Mouse (Mus musculus) MEL (cell line): ENCODE results near the gene Dlx2. TPM values are rescaled to one million over a fixed set of nuclear protein-coding genes. Genes with fewer than 3 reads are reported as not detected.

Experiments used
- DNase-seq: peaks from one replicate; pipeline ENCODE4 v3.0.0; 2011; ENCODE audit warnings: low read depth, low spot score
- H3K27ac ChIP-seq: 2 replicates; pipeline ENCODE4 v1.5.1; 2012; ENCODE audit warnings: low read depth, mild to moderate bottlenecking, control low read depth, low read length, moderate library complexity; ENCODE audit not compliant: control insufficient read depth
- H3K27me3 ChIP-seq, 2 experiments: fragments of 150-350 bp in 1 of 2; sonication (generic) in 1 of 2; 2 replicates each; pipeline ENCODE4 v1.6.1; 2012; ENCODE audit warnings: low read length in 2 of 2, mild to moderate bottlenecking in 2 of 2, improper control_type of control experiment in 1 of 2, moderate library complexity in 1 of 2; ENCODE audit not compliant: insufficient read depth in 2 of 2, control insufficient read depth in 1 of 2
- H3K36me3 ChIP-seq, 2 experiments: 2 replicates each; pipeline ENCODE4 v1.6.1; 2012 to 2014; ENCODE audit warnings: low read length in 2 of 2, improper control_type of control experiment in 1 of 2, inconsistent platforms in 1 of 2, mild to moderate bottlenecking in 1 of 2; ENCODE audit not compliant: insufficient read depth in 2 of 2, control insufficient read depth in 1 of 2
- H3K4me1 ChIP-seq, 2 experiments: fragments of 150-350 bp in 1 of 2; sonication (generic) in 1 of 2; 2 replicates each; pipeline ENCODE4 v1.6.1; 2012; ENCODE audit warnings: low read length in 2 of 2, improper control_type of control experiment in 1 of 2, mild to moderate bottlenecking in 1 of 2; ENCODE audit not compliant: insufficient read depth in 2 of 2, control insufficient read depth in 1 of 2
- H3K4me3 ChIP-seq, 2 experiments: fragments of 150-350 bp in 1 of 2; sonication (generic) in 1 of 2; 2 replicates each; pipeline ENCODE4 v1.5.1; 2012; ENCODE audit warnings: low read depth in 2 of 2, low read length in 2 of 2, mild to moderate bottlenecking in 2 of 2, moderate library complexity in 2 of 2, control low read depth in 1 of 2, improper control_type of control experiment in 1 of 2; ENCODE audit not compliant: control insufficient read depth in 1 of 2, insufficient read depth in 1 of 2
- H3K79me2 ChIP-seq: 2 replicates; pipeline ENCODE4 v1.6.1; 2012; ENCODE audit warnings: mild to moderate bottlenecking, low read length, moderate library complexity; ENCODE audit not compliant: control insufficient read depth, poor library complexity, insufficient read depth
- H3K9ac ChIP-seq: 2 replicates; pipeline ENCODE4 v1.6.1; 2012; ENCODE audit warnings: low read depth, mild to moderate bottlenecking, control low read depth, low read length, moderate library complexity; ENCODE audit not compliant: control insufficient read depth, poor library complexity, severe bottlenecking
- H3K9me3 ChIP-seq: fragments of 150-350 bp; sonication (generic); replicated peaks from 2 replicates; pipeline ENCODE4 v1.6.1; 2012; ENCODE audit warnings: mild to moderate bottlenecking, low read length, improper control_type of control experiment, moderate library complexity; ENCODE audit not compliant: insufficient read depth
- BHLHE40 ChIP-seq: IDR thresholded peaks from 2 replicates; pipeline ENCODE4 v1.6.1; 2012; ENCODE audit warnings: low read depth, mild to moderate bottlenecking, inconsistent platforms, low read length, improper control_type of control experiment, borderline replicate concordance
- CHD2 ChIP-seq: IDR thresholded peaks from 2 replicates; pipeline ENCODE4 v1.6.1; 2011; ENCODE audit warnings: low read length, improper control_type of control experiment
- ELF1 ChIP-seq: IDR thresholded peaks from 2 replicates; pipeline ENCODE4 v1.6.1; 2014; ENCODE audit warnings: low read depth, mild to moderate bottlenecking, inconsistent platforms, low read length, improper control_type of control experiment, moderate library complexity
- ETS1 ChIP-seq: IDR thresholded peaks from 2 replicates; pipeline ENCODE4 v1.6.1; 2012; ENCODE audit warnings: low read depth, mild to moderate bottlenecking, inconsistent platforms, low read length, improper control_type of control experiment, moderate library complexity
- GATA1 ChIP-seq: IDR thresholded peaks from 2 replicates; pipeline ENCODE4 v1.6.1; 2011; ENCODE audit warnings: low read depth, low read length, improper control_type of control experiment
- HCFC1 ChIP-seq: IDR thresholded peaks from 2 replicates; pipeline ENCODE4 v1.6.1; 2012; ENCODE audit warnings: low read depth, mild to moderate bottlenecking, inconsistent platforms, low read length, improper control_type of control experiment, moderate library complexity
- JUND ChIP-seq: IDR thresholded peaks from 2 replicates; pipeline ENCODE4 v1.6.1; 2011; ENCODE audit warnings: low read depth, mild to moderate bottlenecking, improper control_type of control experiment, low read length
- MEF2A ChIP-seq: IDR thresholded peaks from 2 replicates; pipeline ENCODE4 v1.6.1; 2014; ENCODE audit warnings: low read depth, mild to moderate bottlenecking, inconsistent platforms, low read length, improper control_type of control experiment; ENCODE audit not compliant: poor library complexity, insufficient replicate concordance, severe bottlenecking; ENCODE audit errors: extremely low read depth
- MYB ChIP-seq: IDR thresholded peaks from 2 replicates; pipeline ENCODE4 v1.6.1; 2011; ENCODE audit warnings: mild to moderate bottlenecking, low read depth, low read length, improper control_type of control experiment
- NELFE ChIP-seq: IDR thresholded peaks from 2 replicates; pipeline ENCODE4 v1.6.1; 2011; ENCODE audit warnings: low read depth, low read length, improper control_type of control experiment
- POLR2A ChIP-seq, 2 experiments: IDR thresholded peaks; 2 replicates each; pipeline ENCODE4 v1.6.1; 2011 to 2012; ENCODE audit warnings: low read length in 2 of 2, mild to moderate bottlenecking in 2 of 2, control low read depth in 1 of 2, improper control_type of control experiment in 1 of 2, low read depth in 1 of 2, moderate library complexity in 1 of 2; ENCODE audit not compliant: control insufficient read depth in 1 of 2, insufficient read depth in 1 of 2, poor library complexity in 1 of 2
- POLR2AphosphoS5 ChIP-seq: IDR thresholded peaks from 2 replicates; pipeline ENCODE4 v1.6.1; 2012; ENCODE audit warnings: low read depth, borderline replicate concordance, mild to moderate bottlenecking, inconsistent platforms, low read length, moderate library complexity, mixed read lengths
- SIN3A ChIP-seq: IDR thresholded peaks from 2 replicates; pipeline ENCODE4 v1.6.1; 2012; ENCODE audit warnings: low read length, improper control_type of control experiment, inconsistent platforms
- SMC3 ChIP-seq: IDR thresholded peaks from 2 replicates; pipeline ENCODE4 v1.6.1; 2011; ENCODE audit warnings: low read depth, low read length, improper control_type of control experiment
- TBP ChIP-seq: IDR thresholded peaks from 2 replicates; pipeline ENCODE4 v1.8.0; 2011; ENCODE audit warnings: low read depth, low read length, improper control_type of control experiment
- USF1 ChIP-seq: IDR thresholded peaks from 2 replicates; pipeline ENCODE4 v1.6.1; 2014; ENCODE audit warnings: low read depth, mild to moderate bottlenecking, inconsistent platforms, low read length, improper control_type of control experiment, moderate library complexity
- USF2 ChIP-seq, 2 experiments: IDR thresholded peaks; 2 replicates each; pipeline ENCODE4 v1.6.1; 2011 to 2012; ENCODE audit warnings: improper control_type of control experiment in 2 of 2, low read length in 2 of 2, borderline replicate concordance in 1 of 2, inconsistent platforms in 1 of 2, low read depth in 1 of 2, mild to moderate bottlenecking in 1 of 2; ENCODE audit not compliant: insufficient read depth in 1 of 2
- ZC3H11A ChIP-seq: IDR thresholded peaks from 2 replicates; pipeline ENCODE4 v1.6.1; 2012; ENCODE audit warnings: low read depth, mild to moderate bottlenecking, inconsistent platforms, low read length, improper control_type of control experiment
- ZKSCAN1 ChIP-seq: IDR thresholded peaks from 2 replicates; pipeline ENCODE4 v1.6.1; 2012; ENCODE audit warnings: low read depth, mild to moderate bottlenecking, inconsistent platforms, low read length, improper control_type of control experiment, moderate library complexity
- ZNF384 ChIP-seq: IDR thresholded peaks from 2 replicates; pipeline ENCODE4 v1.6.1; 2012; ENCODE audit warnings: low read depth, mild to moderate bottlenecking, inconsistent platforms, low read length, improper control_type of control experiment
- polyA plus RNA-seq, 2 experiments: library from polyadenylated mRNA; stranded (reverse) in 1 of 2; unstranded in 1 of 2; fragments of >175 nt in 1 of 2; fragments of >200 nt in 1 of 2; gene quantifications; 2 replicates each; pipeline versions ENCODE4 v1.2.1 to v1.2.4; 2012; ENCODE audit warnings: low replicate concordance in 2 of 2, low read depth in 1 of 2; ENCODE audit not compliant: insufficient read length in 2 of 2, insufficient read depth in 1 of 2, missing spikeins in 1 of 2
- total RNA-seq: library from RNA; depleted of rRNA; stranded (reverse); fragments of 300-350 nt; gene quantifications from 2 replicates; pipeline ENCODE4 v1.2.3, GENCODE M21; 2012

The Dlx2 gene
- total and polyA plus RNA-seq, 3 experiments, result not detected

DNA sequence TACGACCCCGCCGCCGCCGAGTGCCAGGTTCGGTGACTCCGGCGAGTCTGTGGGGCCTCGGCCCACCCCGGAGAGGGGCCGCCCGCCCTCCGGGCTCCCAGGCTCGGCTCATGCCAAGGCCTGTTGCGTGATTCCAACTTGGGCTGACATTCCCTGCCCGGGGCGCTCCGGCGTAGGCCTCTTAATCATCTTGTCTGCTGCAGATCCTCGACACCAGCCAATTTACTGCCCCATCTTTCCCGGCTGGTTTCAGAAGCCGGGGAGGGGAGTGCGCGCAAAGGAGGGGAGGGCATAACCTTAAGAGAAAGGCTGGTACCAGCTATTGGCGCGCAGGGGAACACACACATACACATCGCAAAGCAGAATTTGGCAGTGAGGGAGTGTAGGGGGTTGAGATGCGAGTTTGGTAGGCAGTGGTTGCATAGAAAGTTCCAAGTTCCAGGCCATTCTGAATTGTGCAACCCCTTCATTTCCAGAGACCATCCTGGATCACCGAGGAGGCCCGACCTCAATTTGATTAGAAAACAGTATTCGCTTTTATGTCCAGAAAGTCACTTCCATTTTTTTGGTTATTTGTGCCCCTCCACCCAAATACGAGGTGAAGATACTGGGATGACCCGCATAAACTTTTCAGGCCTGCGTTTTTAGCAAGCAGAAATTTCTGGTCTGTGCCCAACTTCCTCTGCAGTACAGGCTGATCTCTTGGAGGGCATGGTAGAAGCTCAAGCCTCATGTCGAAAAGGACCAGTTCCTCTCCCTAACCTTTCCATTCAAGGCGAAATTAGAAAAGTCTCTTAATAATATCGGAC is 4.9 kb downstream of the Dlx2 start:
- TF ChIP-seq POLR2A (IDR thresholded peaks at IDR 0.05; ENCODE audit: control insufficient read depth in 1 of 2, insufficient read depth in 1 of 2, low read depth in 1 of 2, low read length in 2 of 2, poor library complexity in 1 of 2), result no peak
- TF ChIP-seq GATA1, result no peak
- no peak for TF ChIP-seq SMC3
- TF ChIP-seq USF2 (IDR thresholded peaks at IDR 0.05; ENCODE audit: borderline replicate concordance in 1 of 2, insufficient read depth in 1 of 2, low read depth in 1 of 2, low read length in 2 of 2), result no peak
- TF ChIP-seq HCFC1, result no peak
- no peak for TF ChIP-seq ZNF384
- TF ChIP-seq MYB, result no peak
- no peak for TF ChIP-seq POLR2AphosphoS5
- no peak for TF ChIP-seq CHD2
- no peak for TF ChIP-seq ZKSCAN1
- no peak for TF ChIP-seq NELFE
- no peak for TF ChIP-seq TBP
- no peak for TF ChIP-seq ETS1
- TF ChIP-seq MEF2A, result no peak
- no peak for TF ChIP-seq JUND
- TF ChIP-seq SIN3A, result no peak
- no peak for TF ChIP-seq ELF1
- TF ChIP-seq USF1, result no peak
- no peak for TF ChIP-seq BHLHE40
- TF ChIP-seq ZC3H11A, result no peak
- H3K9me3 ChIP-seq, result no peaks in the 10 kb centered on the region
- H3K36me3 ChIP-seq, result peaks cover 0 to 12% of the 10 kb centered on the region in 2 experiments; a peak in 2 of 4 replicates
- H3K9ac ChIP-seq, result peak overlapping the region; percentile 23
- DNase-seq, result no peak
- H3K79me2 ChIP-seq, result no peaks in the 10 kb centered on the region
- no peaks in the 10 kb centered on the region for H3K27me3 ChIP-seq
- H3K27ac ChIP-seq, result peak overlapping the region; percentile 71
- H3K4me1 ChIP-seq, result peaks cover 9 to 16% of the 10 kb centered on the region in 2 experiments; a peak in 3 of 4 replicates
- H3K4me3 ChIP-seq, result peak overlapping the region; percentile 0 to 86; a peak in 2 of 4 replicates
